Mouse (Mus musculus) urinary bladder, postnatal 14 days (tissue): ENCODE measurements around the gene Mrfap1.
A peak's percentile ranks its signal among the peaks of the same experiment; 100 is the strongest.

ENCODE experiments used
- DNase-seq: peaks from one replicate; pipeline ENCODE4 v3.0.0; 2021; ENCODE audit warnings: low spot score

The Mrfap1 gene

GRCm38 (mm10) chr5:36796296-36797014, at the start of gene Mrfap1:
Mrfap1 (minus strand) TSS chr5:36796772.
- DNase-seq, result peak; percentile 93

GRCm38 (mm10) chr5:36844490-36844889, 47.9 kb upstream of the Mrfap1 start:
- DNase-seq, result no peak

- no peak for DNase-seq
These were observed 45.1 kb upstream of the Mrfap1 start for GRCm38 (mm10) chr5:36841701-36842100.

GRCm38 (mm10) chr5:36840092-36840491, 43.5 kb upstream of the Mrfap1 start:
- DNase-seq, result no peak

- DNase-seq, result no peak
These were observed 43.0 kb upstream of the Mrfap1 start for GRCm38 (mm10) chr5:36839602-36840001.

- DNase-seq, result no peak
These were observed 42.5 kb upstream of the Mrfap1 start for GRCm38 (mm10) chr5:36839032-36839431.

GRCm38 (mm10) chr5:36835933-36836332, 39.4 kb upstream of the Mrfap1 start:
- peak; percentile 67 for DNase-seq

GRCm38 (mm10) chr5:36831272-36831671, 34.7 kb upstream of the Mrfap1 start:
- no peak for DNase-seq

- peak; percentile 92 for DNase-seq
These were observed 33.6 kb upstream of the Mrfap1 start, which contains the start of gene Man2b2 for GRCm38 (mm10) chr5:36829913-36830879. Man2b2 (minus strand) TSS chr5:36830653.

- DNase-seq, result no peak
These were observed 32.5 kb upstream of the Mrfap1 start for GRCm38 (mm10) chr5:36829098-36829497.

- no peak for DNase-seq
These were observed 26.3 kb upstream of the Mrfap1 start for GRCm38 (mm10) chr5:36822907-36823306.

- peak; percentile 33 for DNase-seq
These were observed 23.6 kb upstream of the Mrfap1 start for GRCm38 (mm10) chr5:36820142-36820541.

- DNase-seq, result no peak
These were observed 23.2 kb upstream of the Mrfap1 start for GRCm38 (mm10) chr5:36819742-36820141.

GRCm38 (mm10) chr5:36817738-36818137, 21.2 kb upstream of the Mrfap1 start:
- DNase-seq, result no peak

GRCm38 (mm10) chr5:36814554-36814953, 18.0 kb upstream of the Mrfap1 start:
- DNase-seq, result no peak

- DNase-seq, result peak; percentile 69
These were observed 14.8 kb upstream of the Mrfap1 start for GRCm38 (mm10) chr5:36811413-36811812.

GRCm38 (mm10) chr5:36810634-36811033, 14.1 kb upstream of the Mrfap1 start:
- no peak for DNase-seq

- DNase-seq, result no peak
These were observed 12.6 kb upstream of the Mrfap1 start for GRCm38 (mm10) chr5:36809123-36809522.

GRCm38 (mm10) chr5:36807106-36807505, 10.5 kb upstream of the Mrfap1 start:
- DNase-seq, result no peak

- DNase-seq, result no peak
These were observed 719 bp upstream of the Mrfap1 start for GRCm38 (mm10) chr5:36797291-36797690.

- peak; percentile 68 for DNase-seq
These were observed 801 bp downstream of the Mrfap1 start for GRCm38 (mm10) chr5:36795647-36796295.

GRCm38 (mm10) chr5:36791861-36792260, 4.7 kb downstream of the Mrfap1 start:
- DNase-seq, result no peak
